Mouse (Mus musculus) heart, postnatal 0 days (tissue): ENCODE data around the gene G2e3.

Experiments used
- CTCF ChIP-seq: IDR thresholded peaks from 2 replicates; pipeline ENCODE4 v1.5.1; 2016; ENCODE audit warnings: antibody characterized with exemption, control low read depth, low read depth
- EP300 ChIP-seq: IDR thresholded peaks from 2 replicates; pipeline ENCODE4 v1.6.1; 2016; ENCODE audit warnings: antibody characterized with exemption, low read depth

- TF ChIP-seq EP300 (peak; percentile 88), CTCF (no peak)
Measured at GRCm38 (mm10) chr12:51347988-51348697, at the start of gene G2e3.
